Mouse (Mus musculus): ENCODE data around the gene Cacna1c.

DNA sequence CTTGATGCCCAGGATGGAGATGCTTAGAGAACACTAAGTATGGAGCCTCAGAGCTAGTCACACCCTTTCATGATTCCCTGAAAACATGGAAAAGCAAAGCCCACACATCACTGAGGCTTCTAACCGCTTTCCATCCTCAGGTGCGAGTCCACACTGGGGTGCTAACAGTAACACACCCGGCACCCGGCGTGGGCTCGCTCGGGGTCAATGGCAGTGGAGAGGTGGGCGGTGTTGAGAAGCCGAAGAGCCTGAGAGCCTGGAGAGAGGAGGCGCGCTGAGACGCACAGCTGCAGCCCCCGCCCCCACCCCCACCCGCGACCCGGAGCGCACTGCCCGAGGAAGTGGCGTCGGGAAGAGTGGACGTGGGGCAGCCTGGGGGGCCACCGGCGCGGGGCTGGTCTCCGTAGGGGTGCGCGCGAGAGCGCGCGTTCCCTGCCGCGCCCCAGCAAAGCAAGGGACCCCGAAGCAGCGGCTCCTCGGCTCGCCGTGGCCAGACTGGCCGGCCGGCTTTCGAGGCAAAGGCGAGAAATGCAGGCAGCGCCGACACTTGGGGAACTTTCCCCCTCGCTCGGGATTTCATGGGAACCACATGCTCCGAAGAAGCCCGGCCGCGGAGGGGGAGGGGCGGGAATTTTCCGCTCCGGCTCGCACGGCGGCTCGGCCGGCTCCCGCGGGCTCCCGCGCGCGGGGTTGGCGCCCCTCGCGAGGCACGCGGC is 88.9 kb downstream of the Cacna1c start:
- TF ChIP-seq POLR2A (IDR thresholded peaks at IDR 0.05; ENCODE audit: insufficient read depth, low read length) (no peak), CTCF (IDR thresholded peaks at IDR 0.05; ENCODE audit: low read depth, low read length) (no peak), EP300 (IDR thresholded peaks at IDR 0.05; ENCODE audit: insufficient read depth, low read depth, low read length) (no peak)

Measured in ES-Bruce4 (cell line).